Mouse (Mus musculus): Measurements from ENCODE around the gene Vkorc1l1. TPM values are rescaled to one million over a fixed set of nuclear protein-coding genes. Genes with fewer than 3 reads are reported as not detected.
A peak's percentile ranks its signal among the peaks of the same experiment; 100 is the strongest.

The Vkorc1l1 gene
- total and polyA plus RNA-seq, 2 experiments from 2014 or later: 8.4 to 17.4 TPM

GRCm38 (mm10) chr5:129997700-129998099 lies 55.9 kb downstream of the Vkorc1l1 start:
- no peak overlapping the region for H3K4me3 ChIP-seq (ENCODE audit: low read depth, low read length)
- no peaks in the 10 kb centered on the region for H3K9me3 ChIP-seq (replicated peaks; ENCODE audit: control insufficient read depth, low read length)
- DNase-seq (ENCODE audit: low spot score): no peak
- H3K4me2 ChIP-seq (ENCODE audit: low read depth, low read length): no peak overlapping the region
- H3K36me3 ChIP-seq (replicated peaks; ENCODE audit: control insufficient read depth, insufficient read depth, low read length): peaks cover 17% of the 10 kb centered on the region; the same call in 1 of the 2 replicates
- whole genome bisulfite sequencing: 69% methylated on average over 19 of the region's 19 CpGs
- TF ChIP-seq CTCF (IDR thresholded peaks at IDR 0.05; ENCODE audit: low read depth): no peak
- H3K27me3 ChIP-seq (ENCODE audit: control insufficient read depth, insufficient read depth, low read length): no peaks in the 10 kb centered on the region
- ATAC-seq (ENCODE audit: insufficient read depth, low read depth): no peak
- no peak overlapping the region for H3K27ac ChIP-seq (ENCODE audit: low read depth)
- no peaks in the 10 kb centered on the region for H3K4me1 ChIP-seq (ENCODE audit: control insufficient read depth, insufficient read depth)
- H3K9ac ChIP-seq (replicated peaks; ENCODE audit: low read depth, low read length): no peak overlapping the region

GRCm38 (mm10) chr5:129999097-129999496 lies 57.3 kb downstream of the Vkorc1l1 start:
- Histone ChIP-seq H3K4me3 (ENCODE audit: low read depth, low read length) (no peak overlapping the region), H3K4me1 (ENCODE audit: control insufficient read depth, insufficient read depth) (peaks cover 5% of the 10 kb centered on the region; the same call in 1 of the 2 replicates), H3K27ac (ENCODE audit: low read depth) (no peak overlapping the region), H3K36me3 (replicated peaks; ENCODE audit: control insufficient read depth, insufficient read depth, low read length) (peaks cover 9% of the 10 kb centered on the region; the same call in 1 of the 2 replicates), H3K27me3 (ENCODE audit: control insufficient read depth, insufficient read depth, low read length) (no peaks in the 10 kb centered on the region), H3K9ac (replicated peaks; ENCODE audit: low read depth, low read length) (no peak overlapping the region), H3K9me3 (replicated peaks; ENCODE audit: control insufficient read depth, low read length) (no peaks in the 10 kb centered on the region), H3K4me2 (ENCODE audit: low read depth, low read length) (no peak overlapping the region)
- peak; percentile 85 for TF ChIP-seq CTCF (IDR thresholded peaks at IDR 0.05; ENCODE audit: low read depth)
- TF ChIP-seq EP300 (IDR thresholded peaks at IDR 0.05; ENCODE audit: low read depth): no peak
- WGBS: 31% methylated on average over 4 of the region's 4 CpGs
- ATAC-seq (ENCODE audit: insufficient read depth, low read depth) (no peak), DNase-seq (ENCODE audit: low spot score) (peak; percentile 53)

- DNase-seq (ENCODE audit: low spot score) (no peak), ATAC-seq (ENCODE audit: insufficient read depth, low read depth) (no peak)
- Histone ChIP-seq H3K4me1 (ENCODE audit: control insufficient read depth, insufficient read depth) (peaks cover 5% of the 10 kb centered on the region; the same call in 1 of the 2 replicates), H3K27me3 (ENCODE audit: control insufficient read depth, insufficient read depth, low read length) (no peaks in the 10 kb centered on the region), H3K4me3 (ENCODE audit: low read depth, low read length) (no peak overlapping the region), H3K27ac (ENCODE audit: low read depth) (no peak overlapping the region), H3K9me3 (replicated peaks; ENCODE audit: control insufficient read depth, low read length) (no peaks in the 10 kb centered on the region), H3K36me3 (replicated peaks; ENCODE audit: control insufficient read depth, insufficient read depth, low read length) (peaks cover 4% of the 10 kb centered on the region; the same call in 1 of the 2 replicates), H3K9ac (replicated peaks; ENCODE audit: low read depth, low read length) (no peak overlapping the region), H3K4me2 (ENCODE audit: low read depth, low read length) (no peak overlapping the region)
- no peak for TF ChIP-seq CTCF (IDR thresholded peaks at IDR 0.05; ENCODE audit: low read depth)
- no peak for TF ChIP-seq EP300 (IDR thresholded peaks at IDR 0.05; ENCODE audit: low read depth)
- WGBS: 88% methylated on average over 12 of the region's 12 CpGs
Measured at GRCm38 (mm10) chr5:130000735-130001134, 59.0 kb downstream of the Vkorc1l1 start.

GRCm38 (mm10) chr5:130001356-130001987 lies 59.7 kb downstream of the Vkorc1l1 start:
- Histone ChIP-seq H3K9me3 (replicated peaks; ENCODE audit: control insufficient read depth, low read length) (no peaks in the 10 kb centered on the region; the same call in 1 of the 2 replicates), H3K36me3 (replicated peaks; ENCODE audit: control insufficient read depth, insufficient read depth, low read length) (peaks cover 4% of the 10 kb centered on the region; the same call in 1 of the 2 replicates), H3K27me3 (ENCODE audit: control insufficient read depth, insufficient read depth, low read length) (no peaks in the 10 kb centered on the region), H3K27ac (ENCODE audit: low read depth) (no peak overlapping the region), H3K9ac (replicated peaks; ENCODE audit: low read depth, low read length) (no peak overlapping the region), H3K4me1 (ENCODE audit: control insufficient read depth, insufficient read depth) (peaks cover 5% of the 10 kb centered on the region; the same call in 1 of the 2 replicates), H3K4me2 (ENCODE audit: low read depth, low read length) (peak overlapping the region; percentile 65), H3K4me3 (ENCODE audit: low read depth, low read length) (peak overlapping the region; percentile 64)
- ATAC-seq (ENCODE audit: insufficient read depth, low read depth): no peak
- WGBS: 61% methylated on average over 5 of the region's 5 CpGs
- DNase-seq (ENCODE audit: low spot score): no peak
- TF ChIP-seq EP300 (IDR thresholded peaks at IDR 0.05; ENCODE audit: low read depth): no peak
- TF ChIP-seq CTCF (IDR thresholded peaks at IDR 0.05; ENCODE audit: low read depth): no peak

GRCm38 (mm10) chr5:130002301-130003146 lies 60.8 kb downstream of the Vkorc1l1 start, which contains the start of gene Gusb:
Gene Gusb, minus strand, starts transcription at chr5:130003049.
- WGBS: under 1% methylated on average over 39 of the region's 39 CpGs
- Histone ChIP-seq H3K27me3 (ENCODE audit: control insufficient read depth, insufficient read depth, low read length) (no peaks in the 10 kb centered on the region), H3K9ac (replicated peaks; ENCODE audit: low read depth, low read length) (peak within 1 kb of the TSS; percentile 59), H3K4me2 (ENCODE audit: low read depth, low read length) (peak within 1 kb of the TSS; percentile 65), H3K4me1 (ENCODE audit: control insufficient read depth, insufficient read depth) (peaks cover 5% of the 10 kb centered on the region; the same call in 1 of the 2 replicates), H3K36me3 (replicated peaks; ENCODE audit: control insufficient read depth, insufficient read depth, low read length) (no peaks in the 10 kb centered on the region), H3K9me3 (replicated peaks; ENCODE audit: control insufficient read depth, low read length) (no peaks in the 10 kb centered on the region; the same call in 1 of the 2 replicates), H3K27ac (ENCODE audit: low read depth) (peak within 1 kb of the TSS; percentile 68), H3K4me3 (ENCODE audit: low read depth, low read length) (peak within 1 kb of the TSS; percentile 64)
- ATAC-seq (ENCODE audit: insufficient read depth, low read depth) (peak; percentile 92), DNase-seq (ENCODE audit: low spot score) (peak; percentile 93)
- TF ChIP-seq CTCF (IDR thresholded peaks at IDR 0.05; ENCODE audit: low read depth) (no peak), EP300 (IDR thresholded peaks at IDR 0.05; ENCODE audit: low read depth) (no peak)

All from heart, postnatal 0 days (tissue).